Comparison of ENCODE assay signal across 29 mouse cellular contexts in genomic region chr7:80823267-80823666, GRCm38 (mm10). TPM values are rescaled to one million over a fixed set of nuclear protein-coding genes. Genes with fewer than 3 reads are reported as not detected.
DNase-seq lines count a peak whose midpoint lies in the region; ATAC-seq and TF ChIP-seq lines count a peak whose summit lies in the region.
"Had no signal": no experiment of that assay in that cellular context is flagged by ENCODE, and none has a peak within 500 bp of the region (broad histone marks: within the 10 kb centered on the region; RNA-seq: fewer than 3 reads in every experiment).

No protein-coding gene starts in this region.

- no peaks in the 10 kb centered on the region for H3K9me3 ChIP-seq in kidney, embryonic 16.5 days (ENCODE audit: low read length)
- H3K9me3 ChIP-seq in lung, embryonic 16.5 days (ENCODE audit: control insufficient read depth, low read length): no peaks in the 10 kb centered on the region
- H3K9me3 ChIP-seq in MEL (replicated peaks; ENCODE audit: insufficient read depth, low read length): no peaks in the 10 kb centered on the region
- H3K9me3 ChIP-seq: G1E; hindbrain, embryonic 12.5 days; limb, embryonic 13.5 days; liver, embryonic 13.5 days; neural tube, embryonic 15.5 days; stomach, embryonic 15.5 days had no signal

- TF ChIP-seq EP300 in MEL (IDR thresholded peaks at IDR 0.05; ENCODE audit: low read depth in 1 of 2, low read length in 2 of 2): no peak

- DNase-seq in kidney, postnatal 10 days: no peak
- DNase-seq in lung, postnatal 36 days: no peak
- peak; percentile 89 for DNase-seq in MEL (ENCODE audit: low read depth, low spot score)
- no peak for DNase-seq in left cerebral cortex, adult 11 months (ENCODE audit: low spot score)
- DNase-seq: adrenal gland, postnatal 10 days; B cell, adult 2 months; cerebellum, adult 8-10 months; cerebellum, postnatal 25 days; gastrocnemius, postnatal 14 days; heart, postnatal 36 days; kidney, adult 11 months; layer of hippocampus, adult 9-11 months; liver, embryonic 13.5 days; midbrain, embryonic 14.5 days; retina, postnatal 1 day; right cerebral cortex, postnatal 14 days; thymus, adult 18-20 months; thymus, postnatal 25 days had no signal

- no peaks in the 10 kb centered on the region for H3K36me3 ChIP-seq in kidney, embryonic 16.5 days (ENCODE audit: insufficient read depth, low read length)
- H3K36me3 ChIP-seq in lung, embryonic 16.5 days (ENCODE audit: control insufficient read depth, insufficient read depth, low read length): no peaks in the 10 kb centered on the region
- peaks cover 0 to 17% of the 10 kb centered on the region in 2 experiments; a peak in 2 of 4 replicates for H3K36me3 ChIP-seq in MEL (ENCODE audit: control insufficient read depth in 1 of 2, insufficient read depth in 2 of 2, low read length in 2 of 2)
- H3K36me3 ChIP-seq in small intestine, adult 2 months (ENCODE audit: control insufficient read depth, insufficient read depth, low read length): no peaks in the 10 kb centered on the region
- H3K36me3 ChIP-seq: G1E; hindbrain, embryonic 12.5 days; limb, embryonic 13.5 days; liver, embryonic 13.5 days; neural tube, embryonic 15.5 days; stomach, embryonic 15.5 days had no signal

- 62% methylated on average over 4 of the region's 4 CpGs for WGBS in kidney, embryonic 16.5 days
- 72% methylated on average over 4 of the region's 4 CpGs for WGBS in lung, embryonic 16.5 days
- 32% methylated on average over 4 of the region's 4 CpGs for WGBS in small intestine, adult 2 months

- TF ChIP-seq CTCF in MEL (IDR thresholded peaks at IDR 0.05 in 2 of 3, conservative IDR thresholded peaks at IDR 0.05 in 1 of 3; ENCODE audit: control insufficient read depth in 1 of 3, insufficient read depth in 1 of 3, low read depth in 2 of 3, low read length in 3 of 3, poor library complexity in 1 of 3, severe bottlenecking in 1 of 3): no peak
- no peak for TF ChIP-seq CTCF in small intestine, adult 2 months (IDR thresholded peaks at IDR 0.05; ENCODE audit: extremely low read depth, insufficient read length, insufficient replicate concordance, low read depth, low read length)

- H3K27me3 ChIP-seq in kidney, embryonic 16.5 days (ENCODE audit: insufficient read depth, low read length): no peaks in the 10 kb centered on the region
- no peaks in the 10 kb centered on the region for H3K27me3 ChIP-seq in lung, embryonic 16.5 days (ENCODE audit: control insufficient read depth, insufficient read depth, low read depth, low read length)
- no peaks in the 10 kb centered on the region for H3K27me3 ChIP-seq in MEL (ENCODE audit: control insufficient read depth in 1 of 2, insufficient read depth in 2 of 2, low read length in 2 of 2)
- no peaks in the 10 kb centered on the region for H3K27me3 ChIP-seq in small intestine, adult 2 months (ENCODE audit: control insufficient read depth, insufficient read depth, low read length)
- H3K27me3 ChIP-seq: hindbrain, embryonic 12.5 days; limb, embryonic 13.5 days; liver, embryonic 13.5 days; neural tube, embryonic 15.5 days; Patski; stomach, embryonic 15.5 days had no signal

- ATAC-seq in kidney, embryonic 16.5 days (ENCODE audit: low FRiP score, low TSS enrichment): no peak
- ATAC-seq in lung, embryonic 16.5 days (ENCODE audit: low read depth): no peak
- ATAC-seq: forebrain, embryonic 14.5 days; hindbrain, postnatal 0 days; Patski had no signal

- H3K27ac ChIP-seq in kidney, embryonic 16.5 days (ENCODE audit: low read length): peak overlapping the region; percentile 92
- peak overlapping the region; percentile 89 for H3K27ac ChIP-seq in lung, embryonic 16.5 days (ENCODE audit: low read length)
- peak overlapping the region; percentile 98 for H3K27ac ChIP-seq in MEL (ENCODE audit: control insufficient read depth, low read depth, low read length)
- peak overlapping the region; percentile 77 for H3K27ac ChIP-seq in small intestine, adult 2 months (ENCODE audit: insufficient read depth, low read depth, low read length)
- H3K27ac ChIP-seq: hindbrain, embryonic 12.5 days; hindbrain, postnatal 0 days; liver, embryonic 13.5 days; neural tube, embryonic 15.5 days had no signal

- no peak overlapping the region for H3K9ac ChIP-seq in kidney, embryonic 16.5 days (replicated peaks; ENCODE audit: low read length)
- no peak overlapping the region for H3K9ac ChIP-seq in lung, embryonic 16.5 days (ENCODE audit: low read length)
- peak overlapping the region; percentile 71 for H3K9ac ChIP-seq in MEL (ENCODE audit: control insufficient read depth, low read depth, low read length, poor library complexity, severe bottlenecking)
- H3K9ac ChIP-seq: hindbrain, embryonic 12.5 days; limb, embryonic 13.5 days; liver, embryonic 13.5 days; neural tube, embryonic 15.5 days; stomach, embryonic 15.5 days had no signal

- TF ChIP-seq RAD21 in MEL (IDR thresholded peaks at IDR 0.05; ENCODE audit: low read depth, low read length): no peak

- H3K4me1 ChIP-seq in kidney, embryonic 16.5 days (ENCODE audit: insufficient read depth, low read length): peaks cover 35% of the 10 kb centered on the region
- H3K4me1 ChIP-seq in lung, embryonic 16.5 days (replicated peaks; ENCODE audit: control insufficient read depth, insufficient read depth, low read length): peaks cover 10% of the 10 kb centered on the region; the same call in 1 of the 2 replicates
- peaks cover 13 to 22% of the 10 kb centered on the region in 2 experiments for H3K4me1 ChIP-seq in MEL (ENCODE audit: control insufficient read depth in 1 of 2, insufficient read depth in 2 of 2, low read length in 2 of 2)
- peaks cover 15% of the 10 kb centered on the region; the same call in 1 of the 2 replicates for H3K4me1 ChIP-seq in small intestine, adult 2 months (ENCODE audit: control insufficient read depth, insufficient read depth, insufficient read length, low read length)
- H3K4me1 ChIP-seq: hindbrain, embryonic 12.5 days; neural tube, embryonic 15.5 days had no signal

- TF ChIP-seq POLR2A in MEL (IDR thresholded peaks at IDR 0.05; ENCODE audit: control insufficient read depth in 1 of 2, insufficient read depth in 1 of 2, low read depth in 1 of 2, low read length in 2 of 2, poor library complexity in 1 of 2): no peak
- TF ChIP-seq POLR2A in small intestine, adult 2 months (IDR thresholded peaks at IDR 0.05; ENCODE audit: low read depth, low read length): no peak

- H3K79me2 ChIP-seq in MEL (ENCODE audit: control insufficient read depth, insufficient read depth, low read length, poor library complexity): no peaks in the 10 kb centered on the region; the same call in 1 of the 2 replicates

- no peak overlapping the region for H3K4me2 ChIP-seq in kidney, embryonic 16.5 days (replicated peaks; ENCODE audit: low read depth, low read length)
- H3K4me2 ChIP-seq in lung, embryonic 16.5 days (ENCODE audit: low read depth, low read length): no peak overlapping the region
- H3K4me2 ChIP-seq: hindbrain, embryonic 12.5 days; limb, embryonic 13.5 days; neural tube, embryonic 15.5 days; stomach, embryonic 15.5 days had no signal

- no peak overlapping the region for H3K4me3 ChIP-seq in kidney, embryonic 16.5 days (ENCODE audit: low read length)
- no peak overlapping the region for H3K4me3 ChIP-seq in lung, embryonic 16.5 days (ENCODE audit: low read length)
- peak overlapping the region; percentile 47 to 54 for H3K4me3 ChIP-seq in MEL (ENCODE audit: control insufficient read depth in 1 of 2, insufficient read depth in 1 of 2, low read depth in 2 of 2, low read length in 2 of 2)
- no peak overlapping the region for H3K4me3 ChIP-seq in small intestine, adult 2 months (ENCODE audit: low read depth, low read length)
- H3K4me3 ChIP-seq: hindbrain, embryonic 12.5 days; limb, embryonic 13.5 days; liver, embryonic 13.5 days; neural tube, embryonic 15.5 days; stomach, embryonic 15.5 days had no signal

TF ChIP-seq in MEL, 35 proteins besides CTCF, POLR2A, EP300 and RAD21:
- TF ChIP-seq HCFC1 (IDR thresholded peaks at IDR 0.05; ENCODE audit: low read depth, low read length) (0 out of 2 replicates have a peak, but pooled peaks have one; percentile 12), E2F4 (IDR thresholded peaks at IDR 0.05; ENCODE audit: borderline replicate concordance, low read depth, low read length) (no peak), MAX (IDR thresholded peaks at IDR 0.05; ENCODE audit: low read length) (peak; percentile 77), JUND (IDR thresholded peaks at IDR 0.05; ENCODE audit: low read depth, low read length) (peak; percentile 81), MYC (IDR thresholded peaks at IDR 0.05; ENCODE audit: low read depth, low read length) (peak; percentile 90), NELFE (IDR thresholded peaks at IDR 0.05; ENCODE audit: low read depth, low read length) (peak; percentile 50), TBP (IDR thresholded peaks at IDR 0.05; ENCODE audit: low read depth, low read length) (peak; percentile 73), ZMIZ1 (IDR thresholded peaks at IDR 0.05; ENCODE audit: low read depth, low read length) (0 out of 2 replicates have a peak, but pooled peaks have one; percentile 3), GATA1 (IDR thresholded peaks at IDR 0.05; ENCODE audit: low read depth, low read length) (0 out of 2 replicates have a peak, but pooled peaks have one; percentile 30), TCF12 (IDR thresholded peaks at IDR 0.05; ENCODE audit: low read depth, low read length) (no peak)
TF ChIP-seq in MEL: peak in this region for 8.

RNA-seq across cellular contexts. Expression of gene Iqgap1, which starts 2.5 kb away (rescaled TPM):
- 97.7 and 101 TPM in 2 replicates for polyA plus RNA-seq in kidney, embryonic 16.5 days (2015; fragmentation: Nextera tagmentation; extraction: Ambion mirVana)
- polyA plus RNA-seq in lung, embryonic 16.5 days (2015; fragmentation: Nextera tagmentation; extraction: Ambion mirVana): 136 and 141 TPM in 2 replicates
- total RNA-seq in MEL (2012; rRNA removed): 20.6 and 29.4 TPM in 2 replicates
- 10 to 100 TPM; 58.8 to 87.9 TPM for polyA plus RNA-seq in MEL (2012; ENCODE audit: insufficient read depth in 1 of 2, insufficient read length in 2 of 2, low read depth in 1 of 2, low replicate concordance in 2 of 2, missing spikeins in 1 of 2)
- polyA plus RNA-seq in small intestine, adult 2 months (2012; rRNA removed): 16.5 and 28.9 TPM in 2 replicates

RNA-seq across cellular contexts. Expression of gene Zscan2, which starts 37.5 kb away (rescaled TPM):
- polyA plus RNA-seq in kidney, embryonic 16.5 days (2015; fragmentation: Nextera tagmentation; extraction: Ambion mirVana): 3.0 and 3.2 TPM in 2 replicates
- 1.9 and 2.3 TPM in 2 replicates for polyA plus RNA-seq in lung, embryonic 16.5 days (2015; fragmentation: Nextera tagmentation; extraction: Ambion mirVana)
- 1.1 and 1.2 TPM in 2 replicates for total RNA-seq in MEL (2012; rRNA removed)
- polyA plus RNA-seq in MEL (2012; ENCODE audit: insufficient read depth in 1 of 2, insufficient read length in 2 of 2, low read depth in 1 of 2, low replicate concordance in 2 of 2, missing spikeins in 1 of 2): 1 to 10 TPM in 1 of 2 experiments, not detected in 1; 2.4 TPM
- polyA plus RNA-seq in small intestine, adult 2 months (2012; rRNA removed): 1.3 and 1.8 TPM in 2 replicates

Comparison
In these comparisons a context has a peak if more than half of its experiments do, and no peak if none do; other contexts are left out.
1. H3K4me3 ChIP-seq: peak in MEL (2 of 2); none in kidney, embryonic 16.5 days (single experiment), lung, embryonic 16.5 days (single experiment) and small intestine, adult 2 months (single experiment).
2. Peak in every context shown above with its lines, with median percentiles within 50 percentile points of each other: H3K27ac ChIP-seq.